Mouse (Mus musculus) forebrain, postnatal 0 days (tissue): ENCODE results near the gene Kndc1. TPM values are rescaled to one million over a fixed set of nuclear protein-coding genes. Genes with fewer than 3 reads are reported as not detected.

Source experiments
- ATAC-seq: fragments of 200-750 bp; cut with Nextera tagmentation; 2 replicates; pipeline ENCODE4 v1.8.0; 2017; ENCODE audit warnings: mild to moderate bottlenecking, moderate library complexity
- DNase-seq: peaks from one replicate; pipeline ENCODE4 v3.0.0-alpha.2; 2015
- H3K27ac ChIP-seq: fragments of 300-500 bp; sonication (generic); 2 replicates; pipeline ENCODE4 v1.5.1; 2014; ENCODE audit warnings: low read depth, mild to moderate bottlenecking, antibody characterized with exemption, low read length, moderate library complexity, mixed read lengths
- H3K27me3 ChIP-seq: fragments of 300-500 bp; sonication (generic); 2 replicates; pipeline ENCODE4 v1.6.1; 2014; ENCODE audit warnings: mild to moderate bottlenecking, low read length, mixed read lengths; ENCODE audit not compliant: insufficient read depth
- H3K36me3 ChIP-seq: fragments of 300-500 bp; sonication (generic); 2 replicates; pipeline ENCODE4 v1.6.1; 2014; ENCODE audit warnings: mild to moderate bottlenecking, moderate library complexity; ENCODE audit not compliant: insufficient read depth
- H3K4me1 ChIP-seq: fragments of 300-500 bp; sonication (generic); 2 replicates; pipeline ENCODE4 v1.6.1; 2014; ENCODE audit warnings: antibody characterized with exemption; ENCODE audit not compliant: insufficient read depth
- H3K4me2 ChIP-seq: fragments of 300-500 bp; sonication (generic); 2 replicates; pipeline ENCODE4 v1.6.1; 2014; ENCODE audit warnings: low read depth, mild to moderate bottlenecking, moderate library complexity
- H3K4me3 ChIP-seq: fragments of 300-500 bp; sonication (generic); 2 replicates; pipeline ENCODE4 v1.5.1; 2014; ENCODE audit warnings: low read depth, low read length, mixed read lengths
- H3K9ac ChIP-seq: fragments of 300-500 bp; sonication (generic); 2 replicates; pipeline ENCODE4 v1.6.1; 2014; ENCODE audit warnings: mild to moderate bottlenecking
- H3K9me3 ChIP-seq: fragments of 300-500 bp; sonication (generic); 2 replicates; pipeline ENCODE4 v1.6.1; 2016; ENCODE audit warnings: low read length
- CTCF ChIP-seq: sonication (generic); IDR thresholded peaks from 2 replicates; pipeline ENCODE4 v1.5.1; 2016; ENCODE audit warnings: antibody characterized with exemption, control low read depth, low read depth
- WGBS: fragments of 180-500 bp; shearing (Covaris S2); extraction: QIAGEN DNeasy Blood & Tissue Kit; methylation state at CpG from one replicate; pipeline ENCODE4 v1.1.7; 2014; 5-methylcytosine and 5-hydroxymethylcytosine counted together
- polyA plus RNA-seq: library from polyadenylated mRNA; unstranded; fragments of >200 nt; fragmentation: Nextera tagmentation; extraction: Ambion mirVana; gene quantifications from 2 replicates; pipeline ENCODE4 v1.2.1, GENCODE M21; 2015
- total RNA-seq: library from RNA; depleted of rRNA; stranded (reverse); fragments of >200 nt; gene quantifications from 2 replicates; pipeline ENCODE4 v1.2.3, GENCODE M21; 2014

Gene Kndc1
- total and polyA plus RNA-seq, 2 experiments from 2014 or later, result 10.0 to 48.4 TPM

GRCm38 (mm10) chr7:139940476-139941209 is 46.1 kb downstream of the Kndc1 start:
- Histone ChIP-seq H3K4me3 (no peak overlapping the region), H3K36me3 (no peaks in the 10 kb centered on the region), H3K4me2 (no peak overlapping the region), H3K9me3 (no peaks in the 10 kb centered on the region), H3K4me1 (no peaks in the 10 kb centered on the region; the same call in 1 of the 2 replicates), H3K9ac (no peak overlapping the region), H3K27ac (no peak overlapping the region), H3K27me3 (peaks cover 36% of the 10 kb centered on the region)
- WGBS, result 66% methylated on average over 16 of the region's 16 CpGs
- ATAC-seq (no peak), DNase-seq (no peak)
- no peak for TF ChIP-seq CTCF

- no peak within 1 kb of the TSS for H3K9ac ChIP-seq
- no peak for DNase-seq
- H3K4me2 ChIP-seq, result peak within 1 kb of the TSS; percentile 48
- no peaks in the 10 kb centered on the region for H3K36me3 ChIP-seq
- ATAC-seq, result peak; percentile 53
- no peaks in the 10 kb centered on the region for H3K9me3 ChIP-seq
- H3K27ac ChIP-seq, result no peak within 1 kb of the TSS
- H3K4me1 ChIP-seq, result no peaks in the 10 kb centered on the region; the same call in 1 of the 2 replicates
- H3K27me3 ChIP-seq, result peaks cover 56% of the 10 kb centered on the region
- TF ChIP-seq CTCF, result no peak
- WGBS, result 2% methylated on average over 59 of the region's 59 CpGs
- peak within 1 kb of the TSS; percentile 30 for H3K4me3 ChIP-seq
Observed at GRCm38 (mm10) chr7:139943674-139944281, 49.3 kb downstream of the Kndc1 start, which contains the start of gene Utf1. TSS of gene Utf1 (plus strand) at chr7:139943789.

GRCm38 (mm10) chr7:139944291-139945240 is 50.1 kb downstream of the Kndc1 start:
- Histone ChIP-seq H3K4me3 (peak overlapping the region; percentile 30), H3K4me1 (no peaks in the 10 kb centered on the region; the same call in 1 of the 2 replicates), H3K27ac (no peak overlapping the region), H3K36me3 (no peaks in the 10 kb centered on the region), H3K9me3 (no peaks in the 10 kb centered on the region), H3K27me3 (peaks cover 59% of the 10 kb centered on the region), H3K4me2 (peak overlapping the region; percentile 48), H3K9ac (no peak overlapping the region)
- TF ChIP-seq CTCF, result no peak
- 5% methylated on average over 68 of the region's 68 CpGs for WGBS
- DNase-seq (no peak), ATAC-seq (no peak)

GRCm38 (mm10) chr7:139945516-139945915 is 51.0 kb downstream of the Kndc1 start:
- WGBS, result 22% methylated on average over 5 of the region's 5 CpGs
- Histone ChIP-seq H3K4me1 (no peaks in the 10 kb centered on the region; the same call in 1 of the 2 replicates), H3K4me3 (no peak overlapping the region), H3K36me3 (no peaks in the 10 kb centered on the region), H3K9ac (no peak overlapping the region), H3K27ac (no peak overlapping the region), H3K27me3 (peaks cover 68% of the 10 kb centered on the region), H3K9me3 (no peaks in the 10 kb centered on the region), H3K4me2 (no peak overlapping the region)
- ATAC-seq (no peak), DNase-seq (no peak)
- no peak for TF ChIP-seq CTCF

- 27% methylated on average over 5 of the region's 5 CpGs for WGBS
- Histone ChIP-seq H3K36me3 (no peaks in the 10 kb centered on the region), H3K27ac (no peak overlapping the region), H3K9ac (no peak overlapping the region), H3K27me3 (peaks cover 71% of the 10 kb centered on the region), H3K4me2 (no peak overlapping the region), H3K4me1 (no peaks in the 10 kb centered on the region; the same call in 1 of the 2 replicates), H3K9me3 (no peaks in the 10 kb centered on the region), H3K4me3 (no peak overlapping the region)
- no peak for ATAC-seq
- DNase-seq, result no peak
- TF ChIP-seq CTCF, result no peak
Observed at GRCm38 (mm10) chr7:139946032-139946431, 51.5 kb downstream of the Kndc1 start.

- H3K36me3 ChIP-seq, result no peaks in the 10 kb centered on the region
- no peak overlapping the region for H3K9ac ChIP-seq
- DNase-seq (peak; percentile 21), ATAC-seq (peak; percentile 81)
- no peaks in the 10 kb centered on the region for H3K9me3 ChIP-seq
- 3% methylated on average over 15 of the region's 15 CpGs for WGBS
- H3K27ac ChIP-seq, result no peak overlapping the region
- peaks cover 45% of the 10 kb centered on the region for H3K27me3 ChIP-seq
- H3K4me2 ChIP-seq, result peak overlapping the region; percentile 73
- TF ChIP-seq CTCF, result peak; percentile 58
- H3K4me1 ChIP-seq, result no peaks in the 10 kb centered on the region
- peak overlapping the region; percentile 34 for H3K4me3 ChIP-seq
Observed at GRCm38 (mm10) chr7:139949893-139950282, 55.4 kb downstream of the Kndc1 start.
